Mouse (Mus musculus): ENCODE measurements around the gene Dmrtc2.

DNA sequence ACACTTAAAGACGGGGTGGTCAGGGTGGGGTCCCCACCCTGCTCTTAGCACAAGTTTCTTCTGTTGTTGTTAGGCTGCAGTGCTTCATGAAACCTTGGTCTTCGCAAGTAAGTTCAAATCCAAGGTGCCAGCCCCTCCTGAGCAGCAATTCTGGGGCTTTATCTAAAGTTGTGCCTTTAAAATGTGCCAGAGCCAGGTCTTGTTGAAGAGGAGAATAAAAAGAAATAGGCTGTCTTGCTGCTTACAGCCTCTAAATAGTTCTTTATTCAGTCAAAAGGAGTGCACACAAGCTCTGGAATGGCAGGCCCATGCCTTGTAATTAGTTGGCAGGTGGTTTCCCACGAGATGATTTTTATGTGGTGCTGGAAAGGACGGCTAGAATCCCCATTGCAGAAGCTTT is 17.2 kb downstream of the Dmrtc2 start:
- TF ChIP-seq CTCF (IDR thresholded peaks at IDR 0.05; ENCODE audit: borderline replicate concordance, insufficient read depth, low read length) (no peak), POLR2A (IDR thresholded peaks at IDR 0.05; ENCODE audit: low read depth, low read length) (no peak)

Data from embryonic fibroblast, embryonic 13.5 days (primary cell).